Mouse (Mus musculus) liver, embryonic 14 days (tissue): ENCODE data around the gene Klk1. TPM values are rescaled to one million over a fixed set of nuclear protein-coding genes. Genes with fewer than 3 reads are reported as not detected.

Source experiments
- polyA plus RNA-seq: library from polyadenylated mRNA; depleted of rRNA; stranded (reverse); fragments of >200 nt; gene quantifications from 2 replicates; pipeline ENCODE4 v1.2.3, GENCODE M21; 2012; rRNA removed

Klk1 gene
- 0.03 TPM in 1 of 2 replicates, not detected in the other for polyA plus RNA-seq

DNA sequence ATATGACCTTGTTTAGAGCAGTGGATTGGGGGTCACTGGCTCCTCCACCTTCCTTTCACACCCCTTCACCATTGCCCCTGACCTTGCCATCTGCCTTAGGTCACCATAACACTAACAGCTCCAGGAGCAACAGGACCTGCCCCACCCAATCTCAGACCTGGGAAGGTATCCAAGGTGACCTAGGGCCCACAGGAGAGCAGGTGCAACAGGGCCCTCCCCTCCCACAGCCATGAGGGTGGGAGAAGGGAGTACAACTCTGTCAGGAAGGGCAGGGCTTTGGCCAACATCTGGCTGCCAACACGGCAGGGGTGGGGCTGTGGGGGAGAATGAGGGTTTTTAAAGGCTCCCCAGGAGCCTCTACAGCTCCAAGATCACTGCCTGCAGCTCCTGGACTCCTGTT, at the start of gene Klk1:
Gene Klk1 (plus strand): TSS at position 285 of the 400 bp plus-strand sequence.

GRCm38 (mm10) chr7:44187936-44188335, 37.2 kb upstream of the Klk1 start, which contains the start of gene Klk1b24:
Gene Klk1b24 (plus strand): TSS chr7:44188236.

DNA sequence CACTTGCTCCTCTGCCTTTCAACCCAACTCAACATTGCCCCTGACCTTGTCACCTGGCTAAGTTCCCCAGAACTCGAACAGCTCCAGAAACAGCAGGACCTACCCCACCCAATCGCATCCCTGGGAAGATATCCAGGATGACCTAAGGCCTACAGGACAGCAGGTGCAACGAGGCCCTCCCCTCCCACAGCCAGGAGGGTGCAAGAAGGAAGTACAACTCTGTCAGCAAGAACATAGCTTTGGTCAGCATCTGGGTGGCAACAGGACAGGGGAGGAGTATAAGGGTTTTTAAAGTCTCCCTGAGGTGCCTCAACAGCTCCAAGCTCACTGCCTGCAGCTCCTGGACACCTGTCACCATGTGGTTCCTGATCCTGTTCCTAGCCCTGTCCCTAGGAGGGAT, 27.3 kb upstream of the Klk1 start, which contains the start of gene Klk1b3:
Gene Klk1b3 (plus strand): TSS at position 301 of the 400 bp plus-strand sequence.

GRCm38 (mm10) chr7:44207135-44207534, 18.0 kb upstream of the Klk1 start, which contains the start of gene Klk1b4:
Gene Klk1b4 (plus strand): TSS chr7:44207435.

DNA sequence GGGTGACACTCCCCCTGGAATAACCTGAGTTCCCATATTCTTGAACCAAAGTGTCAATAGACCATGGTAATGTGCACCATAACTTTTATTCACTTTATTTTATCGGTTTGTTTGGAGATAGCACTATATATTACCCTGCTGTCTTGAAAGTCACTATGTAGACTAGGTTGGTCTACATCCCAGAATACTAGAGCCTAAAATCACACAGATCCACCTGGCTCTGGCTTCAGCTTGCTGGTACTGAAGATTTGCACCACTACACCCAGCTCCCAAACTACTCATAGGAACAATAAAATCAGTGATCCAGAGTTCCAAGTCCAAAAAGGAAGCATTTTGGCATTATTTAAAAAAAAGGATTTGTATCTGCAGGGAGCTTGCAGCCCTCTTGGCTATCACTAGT, 9.5 kb upstream of the Klk1 start, which contains the start of gene Klk1b5:
Gene Klk1b5 (plus strand): TSS at position 301 of the 400 bp plus-strand sequence.

DNA sequence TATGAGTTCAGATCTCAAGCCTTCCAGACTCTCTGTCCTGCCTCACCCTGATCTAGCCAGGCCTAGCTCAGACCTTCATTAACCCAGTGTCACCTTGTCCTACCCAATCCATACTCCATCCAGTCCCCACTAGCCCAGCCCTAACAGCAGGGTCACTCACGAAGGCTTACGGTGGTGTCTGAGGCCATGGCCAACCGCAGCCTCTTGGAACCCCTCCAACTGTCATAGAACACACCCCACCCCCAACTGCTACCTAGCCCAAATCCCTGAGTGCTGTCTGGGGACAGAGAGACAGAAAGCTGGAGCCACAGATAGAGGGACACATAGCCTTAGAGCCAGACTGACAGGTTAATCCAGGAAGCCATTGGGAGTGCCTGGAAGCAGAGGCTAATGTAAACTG, 10.7 kb downstream of the Klk1 start, which contains the start of gene Gm36864:
Gene Gm36864 (plus strand): TSS at position 269 of the 400 bp plus-strand sequence.

DNA sequence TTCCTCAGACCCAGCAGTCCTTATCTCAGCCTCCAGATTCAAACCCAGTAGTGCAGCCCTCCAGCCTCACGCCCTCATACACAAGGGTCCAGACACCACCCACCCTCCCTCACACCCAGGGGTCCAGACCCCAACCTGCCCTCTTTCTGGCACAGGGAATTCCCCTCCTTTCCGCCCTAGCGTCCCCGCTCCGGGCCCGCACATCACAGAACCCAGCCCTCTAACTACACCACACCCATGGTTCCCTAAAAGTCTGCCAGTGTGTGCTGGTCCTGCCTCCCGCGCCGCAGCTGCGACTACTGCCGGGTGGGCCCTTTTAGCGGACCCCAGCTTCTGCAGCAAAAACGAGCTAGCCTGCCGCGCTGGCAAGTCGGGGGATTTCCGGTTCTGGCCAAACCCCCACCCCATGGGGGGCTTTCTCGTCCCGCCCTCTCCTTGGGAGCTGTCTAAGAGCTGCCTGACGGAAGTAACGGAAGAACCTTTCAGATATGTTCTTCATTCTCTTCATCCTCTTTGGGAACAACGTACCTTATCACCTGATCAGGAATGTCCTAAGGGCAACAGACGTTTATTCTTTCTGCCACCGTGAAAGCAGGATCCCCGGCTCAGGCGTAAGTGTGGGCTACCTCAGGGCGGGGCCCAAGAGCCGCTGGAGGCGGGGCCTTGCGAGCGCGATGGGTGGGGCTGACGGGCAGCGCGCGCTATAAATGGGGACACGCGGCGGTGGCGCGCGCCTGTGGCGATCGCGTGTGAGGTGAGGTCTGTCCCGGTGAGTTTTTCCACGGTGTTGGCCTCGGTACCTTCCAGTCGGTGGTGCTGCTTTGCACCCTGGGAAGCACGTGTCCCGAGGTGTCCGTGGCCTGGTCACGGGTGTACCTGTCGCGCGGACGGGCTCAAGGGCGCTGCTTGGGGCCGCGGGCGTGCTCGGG, 21.2 kb downstream of the Klk1 start, which contains the start of the genes 1700028J19Rik and 2410002F23Rik:
Gene 1700028J19Rik (minus strand): TSS at position 641 of the 929 bp plus-strand sequence.
Gene 2410002F23Rik (plus strand): TSS at position 668 of the 929 bp plus-strand sequence.

GRCm38 (mm10) chr7:44257278-44257677, 32.1 kb downstream of the Klk1 start, which contains the start of gene Acp4:
Gene Acp4 (minus strand): TSS chr7:44257378.

DNA sequence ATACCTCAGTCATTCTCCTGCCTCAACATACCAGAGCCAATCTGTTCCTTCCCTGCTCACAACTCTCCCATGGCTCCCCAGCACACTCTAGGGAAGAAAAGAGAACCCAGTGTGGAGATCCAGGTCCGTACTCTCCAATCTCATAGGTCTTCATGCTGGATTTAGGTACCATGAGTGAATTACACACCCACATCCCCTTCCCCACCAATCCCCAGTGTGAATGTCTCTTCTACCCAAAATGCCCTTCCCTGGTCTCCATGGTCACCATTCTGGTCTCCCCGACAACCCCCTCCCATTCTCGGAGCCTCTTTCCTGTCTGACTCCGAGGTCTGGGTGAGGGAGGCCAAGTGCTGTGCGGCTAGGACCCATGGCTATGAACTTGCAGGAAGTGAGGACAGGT, 36.0 kb downstream of the Klk1 start, which contains the start of gene Gm15517:
Gene Gm15517 (plus strand): TSS at position 301 of the 400 bp plus-strand sequence.

Other genes with a start within 250 kb of the Klk1 start
- gene Klk1b9, start 249.3 kb upstream of the Klk1 start, polyA plus RNA-seq = not detected in 2 replicates
- gene Klk1b11, start 229.5 kb upstream of the Klk1 start, polyA plus RNA-seq = not detected in 2 replicates
- not detected in 2 replicates for gene Klk1b26, start 213.2 kb upstream of the Klk1 start, polyA plus RNA-seq
- not detected in 2 replicates for gene Klk1b27, start 173.1 kb upstream of the Klk1 start, polyA plus RNA-seq
- not detected in 2 replicates for gene Klk1b21, start 123.0 kb upstream of the Klk1 start, polyA plus RNA-seq
- not detected in 2 replicates for gene Klk1b22, start 112.7 kb upstream of the Klk1 start, polyA plus RNA-seq
- not detected in 2 replicates for gene Klk1b16, start 88.6 kb upstream of the Klk1 start, polyA plus RNA-seq
- gene Klk1b24, start 37.1 kb upstream of the Klk1 start, polyA plus RNA-seq = not detected in 2 replicates
- not detected in 2 replicates for gene Klk1b3, start 27.2 kb upstream of the Klk1 start, polyA plus RNA-seq
- not detected in 2 replicates for gene Klk1b4, start 17.9 kb upstream of the Klk1 start, polyA plus RNA-seq
- gene Klk1b5, start 9.4 kb upstream of the Klk1 start, polyA plus RNA-seq = not detected in 2 replicates
- gene Gm36864, start 10.8 kb downstream of the Klk1 start, polyA plus RNA-seq = not detected in 2 replicates
- 1.0 TPM in 2 replicates for gene 1700028J19Rik, start 21.3 kb downstream of the Klk1 start, polyA plus RNA-seq
- gene 2410002F23Rik, start 21.4 kb downstream of the Klk1 start, polyA plus RNA-seq = 40.7 and 42.2 TPM in 2 replicates
- not detected in 2 replicates for gene Acp4, start 32.0 kb downstream of the Klk1 start, polyA plus RNA-seq
- not detected in 2 replicates for gene Gm15517, start 36.1 kb downstream of the Klk1 start, polyA plus RNA-seq
- 0.36 and 0.86 TPM in 2 replicates for gene Clec11a, start 81.5 kb downstream of the Klk1 start, polyA plus RNA-seq
- 0.02 and 0.03 TPM in 2 replicates for gene Shank1, start 84.9 kb downstream of the Klk1 start, polyA plus RNA-seq
- 0.02 TPM in 2 replicates for gene Syt3, start 158.7 kb downstream of the Klk1 start, polyA plus RNA-seq
- 0.12 and 0.18 TPM in 2 replicates for gene 1700008O03Rik, start 160.5 kb downstream of the Klk1 start, polyA plus RNA-seq
- gene Lrrc4b, start 203.7 kb downstream of the Klk1 start, polyA plus RNA-seq = 0.02 and 0.09 TPM in 2 replicates
- gene Aspdh, start 240.0 kb downstream of the Klk1 start, polyA plus RNA-seq = 6.9 and 9.4 TPM in 2 replicates
- 183 and 206 TPM in 2 replicates for gene Josd2, start 242.6 kb downstream of the Klk1 start, polyA plus RNA-seq